Mouse (Mus musculus): ENCODE measurements at regions not wholly inside any gene's neighbourhood (a gene's known extent, or its start where the extent isn't known, plus 50 kb on each side); places are given as distances from the start of the nearest gene placed in this dataset.

DNA sequence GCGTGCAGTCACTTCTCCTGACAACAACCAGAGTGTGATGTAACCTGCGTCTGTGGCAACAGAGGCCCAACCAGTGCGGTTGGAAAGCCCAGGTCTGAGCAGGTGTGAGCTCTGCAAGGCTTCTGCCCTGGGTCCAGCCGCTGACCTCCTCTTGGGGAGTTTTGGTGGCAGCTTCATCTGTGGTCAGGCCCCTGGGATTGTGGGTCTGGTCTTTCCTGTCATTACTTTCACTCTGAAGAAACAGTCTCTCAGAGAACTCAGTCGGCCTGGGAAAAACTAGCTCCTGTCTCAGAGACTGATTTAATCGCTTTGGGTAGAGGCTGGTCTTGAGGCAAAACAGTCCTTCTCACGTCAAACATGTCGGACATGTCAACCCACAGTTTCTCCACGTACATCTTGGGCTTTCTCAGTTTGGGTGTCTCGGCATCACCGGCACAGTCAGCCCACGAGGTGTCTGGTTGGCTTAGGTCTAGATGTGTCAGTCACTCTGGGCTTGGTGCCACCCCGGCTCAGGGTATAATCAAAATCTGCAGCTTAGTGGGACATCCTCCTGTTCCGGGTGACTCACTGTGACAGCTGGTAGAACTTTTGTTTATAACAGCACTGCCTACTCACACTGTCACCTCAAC, 195.0 kb upstream of the Cxcr4 start:
- no peaks in the 10 kb centered on the region for H3K9me3 ChIP-seq (replicated peaks; ENCODE audit: control insufficient read depth, insufficient read depth, low read length, poor library complexity, severe bottlenecking)
- no peak for TF ChIP-seq POLR2A (IDR thresholded peaks at IDR 0.05; ENCODE audit: insufficient read depth, low read length)
- H3K4me1 ChIP-seq (ENCODE audit: control insufficient read depth, insufficient read depth, low read length) = no peaks in the 10 kb centered on the region
- no peak overlapping the region for H3K9ac ChIP-seq (ENCODE audit: low read depth, poor library complexity, severe bottlenecking)
- no peak overlapping the region for H3K4me3 ChIP-seq (ENCODE audit: low read depth, low read length)
- no peaks in the 10 kb centered on the region for H3K27me3 ChIP-seq (ENCODE audit: control insufficient read depth, insufficient read depth, low read length, poor library complexity, severe bottlenecking)
- H3K36me3 ChIP-seq (ENCODE audit: control insufficient read depth, insufficient read depth, low read length, poor library complexity, severe bottlenecking) = no peaks in the 10 kb centered on the region
- no peak overlapping the region for H3K27ac ChIP-seq (ENCODE audit: insufficient read depth, low read length)

GRCm38 (mm10) chr1:128782286-128782685, 190.2 kb upstream of the Cxcr4 start:
- TF ChIP-seq CTCF (IDR thresholded peaks at IDR 0.05; ENCODE audit: low read depth, low read length) (no peak), POLR2A (IDR thresholded peaks at IDR 0.05; ENCODE audit: insufficient read depth, low read length) (no peak), EP300 (IDR thresholded peaks at IDR 0.05; ENCODE audit: insufficient read depth, low read depth, low read length) (no peak)
- no peak overlapping the region for H3K4me3 ChIP-seq (ENCODE audit: low read depth, low read length)

DNA sequence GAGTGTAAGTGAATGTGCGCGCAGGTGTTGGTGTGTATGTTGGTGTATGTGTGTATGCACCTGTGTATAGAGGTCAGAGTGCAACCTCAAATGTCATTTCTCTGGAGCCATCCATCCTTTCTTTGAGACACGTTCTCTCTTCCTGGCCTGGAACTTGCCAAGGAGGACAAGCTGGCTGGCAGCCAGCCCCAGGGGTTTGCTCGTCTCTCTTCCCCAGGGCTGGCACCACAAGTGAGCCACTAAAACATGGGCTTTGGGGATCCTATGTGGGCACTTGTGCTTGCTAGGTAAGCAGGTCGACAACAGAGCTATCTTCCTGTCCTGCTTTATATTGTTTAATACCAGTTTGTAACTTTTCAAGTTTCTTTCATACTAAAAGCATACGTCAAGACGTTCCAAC, 189.8 kb upstream of the Cxcr4 start:
- Histone ChIP-seq H3K36me3 (ENCODE audit: control insufficient read depth, insufficient read depth, low read length, poor library complexity, severe bottlenecking) (no peaks in the 10 kb centered on the region), H3K9ac (ENCODE audit: low read depth, poor library complexity, severe bottlenecking) (no peak overlapping the region), H3K27ac (ENCODE audit: insufficient read depth, low read length) (no peak overlapping the region), H3K27me3 (ENCODE audit: control insufficient read depth, insufficient read depth, low read length, poor library complexity, severe bottlenecking) (no peaks in the 10 kb centered on the region), H3K4me1 (ENCODE audit: control insufficient read depth, insufficient read depth, low read length) (no peaks in the 10 kb centered on the region), H3K4me3 (ENCODE audit: low read depth, low read length) (no peak overlapping the region), H3K9me3 (replicated peaks; ENCODE audit: control insufficient read depth, insufficient read depth, low read length, poor library complexity, severe bottlenecking) (no peaks in the 10 kb centered on the region)
- TF ChIP-seq EP300 (IDR thresholded peaks at IDR 0.05; ENCODE audit: insufficient read depth, low read depth, low read length) = no peak
- no peak for TF ChIP-seq CTCF (IDR thresholded peaks at IDR 0.05; ENCODE audit: low read depth, low read length)
- no peak for TF ChIP-seq POLR2A (IDR thresholded peaks at IDR 0.05; ENCODE audit: insufficient read depth, low read length)

More at GRCm38 (mm10) chr1:128782286-128782685, 190.2 kb upstream of the Cxcr4 start:
- H3K36me3 ChIP-seq (ENCODE audit: control insufficient read depth, insufficient read depth, low read length, poor library complexity, severe bottlenecking) = no peaks in the 10 kb centered on the region
- no peak overlapping the region for H3K9ac ChIP-seq (ENCODE audit: low read depth, poor library complexity, severe bottlenecking)
- no peak overlapping the region for H3K27ac ChIP-seq (ENCODE audit: insufficient read depth, low read length)
- H3K27me3 ChIP-seq (ENCODE audit: control insufficient read depth, insufficient read depth, low read length, poor library complexity, severe bottlenecking) = no peaks in the 10 kb centered on the region
- H3K4me1 ChIP-seq (ENCODE audit: control insufficient read depth, insufficient read depth, low read length) = no peaks in the 10 kb centered on the region
- H3K9me3 ChIP-seq (replicated peaks; ENCODE audit: control insufficient read depth, insufficient read depth, low read length, poor library complexity, severe bottlenecking) = no peaks in the 10 kb centered on the region

DNA sequence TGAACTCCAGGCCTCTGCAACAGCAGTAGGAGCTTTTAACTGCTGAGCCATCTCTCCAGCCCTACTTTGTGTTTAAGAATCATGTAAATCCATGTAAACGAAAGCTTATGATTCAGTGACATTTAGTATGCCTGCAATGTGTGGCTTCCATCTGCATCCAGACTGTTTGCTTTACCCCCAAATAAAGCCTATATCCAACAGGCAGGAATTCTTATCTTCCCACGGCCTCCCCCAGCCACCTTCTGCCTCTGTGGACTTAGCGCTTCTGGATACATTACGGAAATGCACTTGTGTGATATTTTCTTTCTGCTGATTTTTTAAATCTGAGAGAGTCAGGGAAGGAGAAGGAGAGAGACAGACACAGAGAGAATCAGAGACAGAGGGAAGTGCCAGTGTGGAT, 189.2 kb upstream of the Cxcr4 start:
- TF ChIP-seq POLR2A (IDR thresholded peaks at IDR 0.05; ENCODE audit: insufficient read depth, low read length) = no peak
- no peak for TF ChIP-seq EP300 (IDR thresholded peaks at IDR 0.05; ENCODE audit: insufficient read depth, low read depth, low read length)
- no peak for TF ChIP-seq CTCF (IDR thresholded peaks at IDR 0.05; ENCODE audit: low read depth, low read length)
- H3K36me3 ChIP-seq (ENCODE audit: control insufficient read depth, insufficient read depth, low read length, poor library complexity, severe bottlenecking) = no peaks in the 10 kb centered on the region
- no peak overlapping the region for H3K27ac ChIP-seq (ENCODE audit: insufficient read depth, low read length)
- H3K9me3 ChIP-seq (replicated peaks; ENCODE audit: control insufficient read depth, insufficient read depth, low read length, poor library complexity, severe bottlenecking) = no peaks in the 10 kb centered on the region
- H3K9ac ChIP-seq (ENCODE audit: low read depth, poor library complexity, severe bottlenecking) = no peak overlapping the region
- no peaks in the 10 kb centered on the region for H3K27me3 ChIP-seq (ENCODE audit: control insufficient read depth, insufficient read depth, low read length, poor library complexity, severe bottlenecking)
- no peak overlapping the region for H3K4me3 ChIP-seq (ENCODE audit: low read depth, low read length)
- H3K4me1 ChIP-seq (ENCODE audit: control insufficient read depth, insufficient read depth, low read length) = no peaks in the 10 kb centered on the region

- Histone ChIP-seq H3K27me3 (ENCODE audit: control insufficient read depth, insufficient read depth, low read length, poor library complexity, severe bottlenecking) (no peaks in the 10 kb centered on the region), H3K9me3 (replicated peaks; ENCODE audit: control insufficient read depth, insufficient read depth, low read length, poor library complexity, severe bottlenecking) (no peaks in the 10 kb centered on the region), H3K9ac (ENCODE audit: low read depth, poor library complexity, severe bottlenecking) (no peak overlapping the region), H3K4me1 (ENCODE audit: control insufficient read depth, insufficient read depth, low read length) (no peaks in the 10 kb centered on the region), H3K4me3 (ENCODE audit: low read depth, low read length) (no peak overlapping the region), H3K27ac (ENCODE audit: insufficient read depth, low read length) (no peak overlapping the region), H3K36me3 (ENCODE audit: control insufficient read depth, insufficient read depth, low read length, poor library complexity, severe bottlenecking) (no peaks in the 10 kb centered on the region)
- TF ChIP-seq EP300 (IDR thresholded peaks at IDR 0.05; ENCODE audit: insufficient read depth, low read depth, low read length) (no peak), POLR2A (IDR thresholded peaks at IDR 0.05; ENCODE audit: insufficient read depth, low read length) (no peak), CTCF (IDR thresholded peaks at IDR 0.05; ENCODE audit: low read depth, low read length) (no peak)
These were observed 187.6 kb upstream of the Cxcr4 start for GRCm38 (mm10) chr1:128779586-128780158.

DNA sequence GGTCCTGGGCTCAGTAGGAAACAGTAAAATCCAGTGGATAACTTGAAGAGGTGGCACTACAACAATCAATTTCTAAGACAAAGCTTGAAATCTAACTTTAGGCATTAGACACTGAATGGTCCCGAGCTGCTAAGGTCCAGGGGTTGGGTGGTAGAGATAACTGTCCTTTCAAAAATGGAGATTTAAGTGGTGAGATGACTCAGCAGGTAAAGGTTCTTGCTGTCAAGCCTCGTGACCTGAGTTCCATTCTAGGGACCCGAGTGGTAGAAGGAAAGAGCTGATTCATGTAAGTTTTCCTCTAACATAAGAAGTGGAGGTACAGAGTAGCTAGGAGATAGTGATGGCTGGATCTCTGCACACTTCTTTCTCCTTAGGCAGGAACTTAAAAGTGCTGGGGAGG, 180.3 kb upstream of the Cxcr4 start:
- H3K4me3 ChIP-seq (ENCODE audit: low read depth, low read length) = no peak overlapping the region
- peaks cover 4% of the 10 kb centered on the region; the same call in 1 of the 2 replicates for H3K9me3 ChIP-seq (replicated peaks; ENCODE audit: control insufficient read depth, insufficient read depth, low read length, poor library complexity, severe bottlenecking)
- TF ChIP-seq EP300 (IDR thresholded peaks at IDR 0.05; ENCODE audit: insufficient read depth, low read depth, low read length) (no peak), POLR2A (IDR thresholded peaks at IDR 0.05; ENCODE audit: insufficient read depth, low read length) (no peak), CTCF (IDR thresholded peaks at IDR 0.05; ENCODE audit: low read depth, low read length) (no peak)
- no peaks in the 10 kb centered on the region for H3K36me3 ChIP-seq (ENCODE audit: control insufficient read depth, insufficient read depth, low read length, poor library complexity, severe bottlenecking)
- no peaks in the 10 kb centered on the region for H3K27me3 ChIP-seq (ENCODE audit: control insufficient read depth, insufficient read depth, low read length, poor library complexity, severe bottlenecking)
- H3K9ac ChIP-seq (ENCODE audit: low read depth, poor library complexity, severe bottlenecking) = no peak overlapping the region
- H3K4me1 ChIP-seq (ENCODE audit: control insufficient read depth, insufficient read depth, low read length) = no peaks in the 10 kb centered on the region
- no peak overlapping the region for H3K27ac ChIP-seq (ENCODE audit: insufficient read depth, low read length)

Data from ES-Bruce4 (cell line).